Mouse (Mus musculus): ENCODE measurements around the gene Runx2. TPM values are rescaled to one million over a fixed set of nuclear protein-coding genes. Genes with fewer than 3 reads are reported as not detected.

Gene Runx2
- polyA plus RNA-seq, 1 experiment from 2014 or later, result 0.34 TPM

- H3K27ac ChIP-seq (ENCODE audit: low read depth), result no peak overlapping the region
- TF ChIP-seq CTCF (IDR thresholded peaks at IDR 0.05; ENCODE audit: low read depth) (no peak), EP300 (IDR thresholded peaks at IDR 0.05; ENCODE audit: low read depth) (no peak)
- 64% methylated on average over 1 of the region's 1 CpGs for WGBS (ENCODE audit: insufficient replicate concordance)
- H3K4me2 ChIP-seq (ENCODE audit: low read depth, low read length), result no peak overlapping the region
- H3K36me3 ChIP-seq (replicated peaks; ENCODE audit: insufficient read depth, low read length), result no peaks in the 10 kb centered on the region
- no peaks in the 10 kb centered on the region for H3K9me3 ChIP-seq (ENCODE audit: low read length)
- no peak overlapping the region for H3K9ac ChIP-seq (replicated peaks)
- H3K27me3 ChIP-seq (ENCODE audit: insufficient read depth, low read length), result no peaks in the 10 kb centered on the region
- H3K4me3 ChIP-seq (ENCODE audit: low read depth, low read length), result no peak overlapping the region
- no peaks in the 10 kb centered on the region for H3K4me1 ChIP-seq (ENCODE audit: insufficient read depth)
- ATAC-seq (no peak), DNase-seq (no peak)
These were observed 290.5 kb downstream of the Runx2 start for GRCm38 (mm10) chr17:44524146-44524545.

DNA sequence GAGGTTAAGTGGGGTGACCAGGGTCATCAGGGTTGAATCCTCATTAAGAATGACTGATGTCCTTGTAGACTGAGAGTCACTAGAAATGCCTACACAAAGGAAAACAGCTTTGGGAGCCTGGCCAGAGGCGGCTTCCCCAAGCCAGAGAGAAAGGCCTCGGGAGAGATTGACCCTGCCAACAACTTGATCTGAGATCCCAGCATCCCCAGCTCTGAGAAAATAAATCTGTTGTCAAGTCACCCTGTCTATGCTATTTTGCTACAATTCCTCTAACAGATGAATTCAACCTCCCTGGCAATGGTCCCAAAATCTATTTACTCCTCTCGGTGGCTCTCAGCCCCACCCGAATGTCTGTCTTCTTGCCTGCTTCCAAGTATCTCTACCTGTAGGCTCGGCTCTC lies 291.7 kb downstream of the Runx2 start:
- Histone ChIP-seq H3K36me3 (replicated peaks; ENCODE audit: insufficient read depth, low read length) (no peaks in the 10 kb centered on the region), H3K4me1 (ENCODE audit: insufficient read depth) (no peaks in the 10 kb centered on the region), H3K27me3 (ENCODE audit: insufficient read depth, low read length) (no peaks in the 10 kb centered on the region), H3K4me2 (ENCODE audit: low read depth, low read length) (no peak overlapping the region), H3K27ac (ENCODE audit: low read depth) (no peak overlapping the region), H3K4me3 (ENCODE audit: low read depth, low read length) (no peak overlapping the region), H3K9ac (replicated peaks) (no peak overlapping the region), H3K9me3 (ENCODE audit: low read length) (0 out of 2 replicates have a peak, but pooled peaks cover 2% of the 10 kb centered on the region)
- DNase-seq (no peak), ATAC-seq (no peak)
- 75% methylated on average over 5 of the region's 5 CpGs for WGBS (ENCODE audit: insufficient replicate concordance)
- TF ChIP-seq EP300 (IDR thresholded peaks at IDR 0.05; ENCODE audit: low read depth) (no peak), CTCF (IDR thresholded peaks at IDR 0.05; ENCODE audit: low read depth) (no peak)

DNA sequence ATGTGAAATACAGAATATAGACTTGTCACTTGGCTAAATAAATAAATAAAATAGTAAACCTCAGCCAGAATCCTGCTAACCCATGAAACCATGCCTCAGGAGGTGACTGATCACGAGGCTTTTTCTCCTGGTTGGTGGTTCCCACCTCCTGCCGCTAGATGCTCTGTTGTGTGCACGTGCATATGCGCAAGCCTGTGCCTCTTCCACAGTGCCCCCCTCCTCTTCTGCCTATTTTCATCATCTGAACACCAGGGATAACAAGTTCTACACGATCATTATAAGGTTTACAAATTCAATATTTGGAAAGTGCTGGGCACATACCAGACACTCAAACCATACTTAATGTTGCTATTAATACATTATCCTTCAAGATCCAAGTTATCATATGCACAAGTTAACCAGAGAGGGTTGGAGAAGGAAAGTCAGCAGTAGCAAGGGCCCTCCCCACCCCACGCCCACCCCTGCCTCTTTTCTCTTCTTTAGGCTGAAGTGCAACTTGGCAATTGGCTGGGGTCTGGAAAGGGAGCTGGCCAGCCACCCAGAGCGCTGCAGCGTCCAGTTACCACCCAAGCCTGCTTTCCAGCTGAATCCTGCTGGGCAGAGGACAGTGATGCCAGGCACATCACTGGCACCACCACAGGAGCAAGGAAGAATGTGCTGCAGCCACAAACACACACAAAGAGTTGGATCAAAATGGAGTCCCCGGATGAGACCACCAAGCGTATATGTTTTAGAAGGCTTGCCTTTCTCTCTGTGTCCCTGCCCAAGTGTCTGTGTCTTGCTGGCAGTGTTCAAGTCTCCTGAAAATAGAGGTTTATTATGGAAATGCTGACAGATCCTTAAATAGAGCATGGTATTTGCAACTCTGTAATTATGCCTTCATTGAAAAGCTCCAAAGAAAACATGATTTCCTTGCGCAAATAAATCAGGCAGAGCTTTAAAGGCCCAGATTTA lies 294.2 kb downstream of the Runx2 start:
- Histone ChIP-seq H3K36me3 (replicated peaks; ENCODE audit: insufficient read depth, low read length) (no peaks in the 10 kb centered on the region), H3K4me1 (ENCODE audit: insufficient read depth) (no peaks in the 10 kb centered on the region), H3K27me3 (ENCODE audit: insufficient read depth, low read length) (no peaks in the 10 kb centered on the region), H3K27ac (ENCODE audit: low read depth) (no peak overlapping the region), H3K9ac (replicated peaks) (no peak overlapping the region), H3K4me3 (ENCODE audit: low read depth, low read length) (no peak overlapping the region), H3K4me2 (ENCODE audit: low read depth, low read length) (no peak overlapping the region), H3K9me3 (ENCODE audit: low read length) (0 out of 2 replicates have a peak, but pooled peaks cover 2% of the 10 kb centered on the region)
- TF ChIP-seq EP300 (IDR thresholded peaks at IDR 0.05; ENCODE audit: low read depth), result no peak
- TF ChIP-seq CTCF (IDR thresholded peaks at IDR 0.05; ENCODE audit: low read depth), result no peak
- ATAC-seq, result no peak
- DNase-seq, result no peak
- WGBS (ENCODE audit: insufficient replicate concordance), result 73% methylated on average over 11 of the region's 11 CpGs

- H3K9ac ChIP-seq (replicated peaks), result no peak overlapping the region
- 82% methylated on average over 3 of the region's 3 CpGs for WGBS (ENCODE audit: insufficient replicate concordance)
- no peaks in the 10 kb centered on the region for H3K4me1 ChIP-seq (ENCODE audit: insufficient read depth)
- ATAC-seq (no peak), DNase-seq (no peak)
- H3K4me2 ChIP-seq (ENCODE audit: low read depth, low read length), result no peak overlapping the region
- H3K4me3 ChIP-seq (ENCODE audit: low read depth, low read length), result no peak overlapping the region
- H3K27ac ChIP-seq (ENCODE audit: low read depth), result no peak overlapping the region
- no peaks in the 10 kb centered on the region for H3K27me3 ChIP-seq (ENCODE audit: insufficient read depth, low read length)
- 0 out of 2 replicates have a peak, but pooled peaks cover 2% of the 10 kb centered on the region for H3K9me3 ChIP-seq (ENCODE audit: low read length)
- no peaks in the 10 kb centered on the region for H3K36me3 ChIP-seq (replicated peaks; ENCODE audit: insufficient read depth, low read length)
- TF ChIP-seq EP300 (IDR thresholded peaks at IDR 0.05; ENCODE audit: low read depth) (no peak), CTCF (IDR thresholded peaks at IDR 0.05; ENCODE audit: low read depth) (no peak)
These were observed 295.2 kb downstream of the Runx2 start for GRCm38 (mm10) chr17:44519356-44519755.

GRCm38 (mm10) chr17:44518156-44518555 lies 296.4 kb downstream of the Runx2 start:
- Histone ChIP-seq H3K9me3 (ENCODE audit: low read length) (0 out of 2 replicates have a peak, but pooled peaks cover 2% of the 10 kb centered on the region), H3K4me3 (ENCODE audit: low read depth, low read length) (no peak overlapping the region), H3K9ac (replicated peaks) (no peak overlapping the region), H3K27ac (ENCODE audit: low read depth) (no peak overlapping the region), H3K27me3 (ENCODE audit: insufficient read depth, low read length) (no peaks in the 10 kb centered on the region), H3K4me2 (ENCODE audit: low read depth, low read length) (no peak overlapping the region), H3K4me1 (ENCODE audit: insufficient read depth) (no peaks in the 10 kb centered on the region), H3K36me3 (replicated peaks; ENCODE audit: insufficient read depth, low read length) (no peaks in the 10 kb centered on the region)
- TF ChIP-seq EP300 (IDR thresholded peaks at IDR 0.05; ENCODE audit: low read depth), result no peak
- TF ChIP-seq CTCF (IDR thresholded peaks at IDR 0.05; ENCODE audit: low read depth), result no peak
- DNase-seq (no peak), ATAC-seq (no peak)
- WGBS (ENCODE audit: insufficient replicate concordance), result 84% methylated on average over 6 of the region's 6 CpGs

DNA sequence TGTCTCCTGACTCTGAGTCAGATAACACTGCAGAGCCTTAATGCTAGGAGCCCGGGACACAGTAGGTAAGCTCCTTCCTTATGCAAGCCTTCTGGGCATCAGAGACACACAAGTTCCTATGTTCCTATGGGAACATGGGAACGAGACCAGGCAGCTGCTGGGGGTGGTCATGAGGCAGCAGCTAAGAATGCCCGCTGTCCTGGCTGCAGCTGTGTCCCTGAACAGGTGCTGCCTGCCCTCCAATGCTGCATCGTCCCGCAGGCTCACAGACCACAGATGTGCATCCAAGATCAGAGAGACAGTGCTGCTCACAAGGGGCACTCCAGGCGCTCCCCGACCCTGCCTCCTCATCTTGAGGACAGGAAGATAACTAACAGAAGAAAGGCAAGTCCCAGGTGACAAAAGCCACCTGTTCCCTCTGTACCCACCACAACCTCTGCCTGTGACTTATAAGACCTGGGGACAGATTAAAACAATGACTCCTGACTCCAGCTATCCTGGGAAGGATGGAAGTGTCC lies 306.3 kb downstream of the Runx2 start:
- no peak for DNase-seq
- 72% methylated on average over 7 of the region's 7 CpGs for WGBS (ENCODE audit: insufficient replicate concordance)
- H3K27me3 ChIP-seq (ENCODE audit: insufficient read depth, low read length), result no peaks in the 10 kb centered on the region
- TF ChIP-seq EP300 (IDR thresholded peaks at IDR 0.05; ENCODE audit: low read depth) (no peak), CTCF (IDR thresholded peaks at IDR 0.05; ENCODE audit: low read depth) (no peak)
- H3K36me3 ChIP-seq (replicated peaks; ENCODE audit: insufficient read depth, low read length), result no peaks in the 10 kb centered on the region
- H3K4me2 ChIP-seq (ENCODE audit: low read depth, low read length), result no peak overlapping the region
- no peak for ATAC-seq
- no peak overlapping the region for H3K4me3 ChIP-seq (ENCODE audit: low read depth, low read length)
- no peaks in the 10 kb centered on the region for H3K4me1 ChIP-seq (ENCODE audit: insufficient read depth)
- H3K9me3 ChIP-seq (ENCODE audit: low read length), result no peaks in the 10 kb centered on the region
- no peak overlapping the region for H3K9ac ChIP-seq (replicated peaks)
- no peak overlapping the region for H3K27ac ChIP-seq (ENCODE audit: low read depth)
